8 mouse cellular contexts compared by ENCODE assay signal in the genomic region with DNA sequence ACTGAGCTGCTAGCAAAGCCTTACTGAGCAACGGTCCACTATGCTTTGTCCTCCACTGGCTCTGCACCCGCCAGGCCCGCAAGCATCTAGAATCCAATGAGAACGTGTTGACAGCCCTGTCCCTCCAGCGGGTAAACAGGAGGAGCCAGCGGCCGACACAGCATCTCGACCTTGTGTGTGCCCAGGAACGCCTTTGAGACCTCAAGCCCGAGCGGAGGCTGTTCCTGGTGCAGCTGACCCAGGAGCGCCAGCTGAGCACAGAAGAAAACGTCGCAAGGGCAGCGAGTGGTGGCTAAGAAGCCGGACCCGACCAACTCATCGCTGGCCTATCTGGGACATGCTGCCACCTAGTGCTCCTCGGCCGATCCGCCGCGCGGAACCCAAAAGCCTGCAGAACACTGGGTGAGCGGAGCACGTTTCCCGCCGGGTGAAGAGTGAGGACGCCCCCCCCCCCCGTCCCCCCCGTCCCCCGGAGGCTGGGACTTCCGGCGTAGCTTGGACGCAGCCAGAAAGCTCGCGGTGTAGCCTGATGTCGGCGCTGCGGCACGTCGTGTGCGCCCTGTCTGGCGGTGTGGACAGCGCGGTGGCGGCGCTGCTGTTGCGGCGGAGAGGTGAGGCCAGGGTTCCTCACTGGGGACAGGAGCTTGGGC. TPM values are rescaled to one million over a fixed set of nuclear protein-coding genes. Genes with fewer than 3 reads are reported as not detected.
A peak's percentile ranks its signal among the peaks of the same experiment; 100 is the strongest.
DNase-seq lines count a peak whose midpoint lies in the region; ATAC-seq lines count a peak whose summit lies in the region.

TSS of gene Trmu (plus strand) at position 465 of the 650 bp plus-strand sequence.

- H3K4me2 ChIP-seq in hindbrain, embryonic 15.5 days, result peak within 1 kb of the TSS; percentile 92

- peak within 1 kb of the TSS; percentile 88 for H3K27ac ChIP-seq in hindbrain, embryonic 15.5 days (replicated peaks)

- H3K36me3 ChIP-seq in hindbrain, embryonic 15.5 days, result peaks cover 11% of the 10 kb centered on the region

- WGBS in hindbrain, embryonic 15.5 days, result under 1% methylated on average over 47 of the region's 50 CpGs

- H3K9me3 ChIP-seq in hindbrain, embryonic 15.5 days, result no peaks in the 10 kb centered on the region

- H3K4me1 ChIP-seq in hindbrain, embryonic 15.5 days (replicated peaks), result peaks cover 23% of the 10 kb centered on the region

- peak; percentile 98 for ATAC-seq in hindbrain, embryonic 15.5 days (ENCODE audit: low FRiP score, low read depth)

- peak within 1 kb of the TSS; percentile 57 for H3K4me3 ChIP-seq in hindbrain, embryonic 15.5 days

- H3K9ac ChIP-seq in hindbrain, embryonic 15.5 days, result peak within 1 kb of the TSS; percentile 67

- H3K27me3 ChIP-seq in hindbrain, embryonic 15.5 days, result no peaks in the 10 kb centered on the region

- peak; percentile 89 for DNase-seq in R1 (ENCODE audit: low read depth, low spot score)
- peak; percentile 93 to 94 for DNase-seq in cerebellum, postnatal 25 days
- DNase-seq in frontal cortex, postnatal 36 days (ENCODE audit: low spot score in 2 of 2), result peak; percentile 87 to 93
- DNase-seq in left cerebral cortex, adult 11 months (ENCODE audit: low spot score), result peak; percentile 88
- DNase-seq in lung, postnatal 4 days, result peak; percentile 94 to 95
- DNase-seq in retina, postnatal 7 days (ENCODE audit: low read depth, low spot score), result peak; percentile 90
- peak; percentile 83 for DNase-seq in urinary bladder, adult 2 months (ENCODE audit: low spot score)

RNA-seq across cellular contexts. Expression of gene Trmu, which starts in this region (rescaled TPM):
- 45.7 and 50.8 TPM in 2 replicates for polyA plus RNA-seq in hindbrain, embryonic 15.5 days (2015; fragmentation: Nextera tagmentation; extraction: Ambion mirVana)
- 34.5 and 40.4 TPM in 2 replicates for polyA plus RNA-seq in urinary bladder, adult 2 months (2012; rRNA removed)

Comparison
In these comparisons a context has a peak if more than half of its experiments do, and no peak if none do; other contexts are left out.
1. Peak in every context shown above with its lines: DNase-seq, ATAC-seq, H3K4me3 ChIP-seq and H3K27ac ChIP-seq.